Mouse (Mus musculus): ENCODE results near the gene Galnt7.

The Galnt7 gene

GRCm38 (mm10) chr8:57498847-57499511 is 153.9 kb downstream of the Galnt7 start:
- no peak for DNase-seq (ENCODE audit: low spot score in 2 of 2)

GRCm38 (mm10) chr8:57498494-57498846 is 154.4 kb downstream of the Galnt7 start:
- DNase-seq (ENCODE audit: low spot score in 2 of 2): no peak

GRCm38 (mm10) chr8:57491873-57492272 is 161.0 kb downstream of the Galnt7 start:
- no peak for DNase-seq (ENCODE audit: low spot score in 2 of 2)

- DNase-seq (ENCODE audit: low spot score in 2 of 2): no peak
These were observed 162.9 kb downstream of the Galnt7 start for GRCm38 (mm10) chr8:57489896-57490295.

GRCm38 (mm10) chr8:57489366-57489765 is 163.5 kb downstream of the Galnt7 start:
- no peak for DNase-seq (ENCODE audit: low spot score in 2 of 2)

GRCm38 (mm10) chr8:57488312-57488765 is 164.5 kb downstream of the Galnt7 start:
- peak; percentile 10 to 12 for DNase-seq (ENCODE audit: low spot score in 2 of 2)

- peak; percentile 96 to 97 for DNase-seq (ENCODE audit: low spot score in 2 of 2)
These were observed 165.2 kb downstream of the Galnt7 start, which contains the start of gene Sap30 for GRCm38 (mm10) chr8:57487441-57488155. TSS of gene Sap30 (minus strand) at chr8:57487860.

GRCm38 (mm10) chr8:57486491-57487440 is 166.1 kb downstream of the Galnt7 start:
- DNase-seq (ENCODE audit: low spot score in 2 of 2): peak; percentile 21 to 33

- no peak for DNase-seq (ENCODE audit: low spot score in 2 of 2)
These were observed 172.2 kb downstream of the Galnt7 start for GRCm38 (mm10) chr8:57480606-57481005.

- DNase-seq (ENCODE audit: low spot score in 2 of 2): no peak
These were observed 173.1 kb downstream of the Galnt7 start for GRCm38 (mm10) chr8:57479700-57480099.

GRCm38 (mm10) chr8:57478406-57478805 is 174.4 kb downstream of the Galnt7 start:
- DNase-seq (ENCODE audit: low spot score in 2 of 2): no peak
